Mouse (Mus musculus): ENCODE measurements around the gene Chchd10. TPM values are rescaled to one million over a fixed set of nuclear protein-coding genes. Genes with fewer than 3 reads are reported as not detected.

Chchd10 gene
- polyA plus RNA-seq (2014; fragmentation: Illumina TruSeq; extraction: RNeasy Lipid Tissue Mini Kit (QIAGEN cat#74804); ENCODE audit: low read depth, low replicate concordance): 44.3 TPM

GRCm38 (mm10) chr10:75932891-75933290 is at the start of gene Chchd10:
Gene Chchd10 (plus strand): TSS chr10:75933130.

GRCm38 (mm10) chr10:75893089-75893750 is 39.7 kb upstream of the Chchd10 start, which contains the start of gene Derl3:
Gene Derl3 (plus strand): TSS chr10:75893413.

DNA sequence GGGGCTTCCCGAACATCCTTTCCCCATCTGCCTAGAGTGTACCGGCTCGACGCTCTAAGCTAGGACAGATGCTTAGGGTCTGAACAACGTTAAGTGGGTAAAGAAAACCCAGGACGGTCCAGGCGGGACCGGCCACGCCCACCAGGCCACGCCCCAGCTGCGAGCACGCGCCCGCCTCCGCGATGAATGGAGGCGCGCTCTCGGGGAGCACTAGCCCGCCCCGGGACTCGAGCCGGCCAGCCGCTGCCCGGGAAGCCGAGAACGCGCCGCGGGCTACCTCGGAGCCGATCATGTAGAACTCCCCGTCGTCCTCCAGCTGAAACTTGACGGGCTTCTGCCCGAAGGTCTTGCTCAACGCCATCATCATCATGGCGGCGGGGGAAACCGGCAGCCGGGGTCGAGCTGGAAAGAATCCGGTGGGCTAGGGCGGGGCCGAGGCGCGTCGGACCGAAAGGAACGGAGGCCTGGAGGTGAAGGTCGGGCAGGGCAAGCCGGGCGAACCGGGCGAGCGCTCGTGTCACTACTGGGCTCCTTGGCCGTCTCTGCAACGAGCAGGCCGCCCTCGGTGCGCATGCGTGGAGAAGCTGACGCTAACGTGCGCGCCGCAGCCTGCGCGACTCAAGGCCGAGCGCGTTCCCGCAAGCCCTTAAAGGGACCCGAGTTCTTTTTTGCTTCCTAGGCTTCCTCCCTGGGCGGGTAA is 11.8 kb upstream of the Chchd10 start, which contains the start of gene Smarcb1:
Gene Smarcb1, minus strand, starts transcription at position 592 of the 700 bp plus-strand sequence.

DNA sequence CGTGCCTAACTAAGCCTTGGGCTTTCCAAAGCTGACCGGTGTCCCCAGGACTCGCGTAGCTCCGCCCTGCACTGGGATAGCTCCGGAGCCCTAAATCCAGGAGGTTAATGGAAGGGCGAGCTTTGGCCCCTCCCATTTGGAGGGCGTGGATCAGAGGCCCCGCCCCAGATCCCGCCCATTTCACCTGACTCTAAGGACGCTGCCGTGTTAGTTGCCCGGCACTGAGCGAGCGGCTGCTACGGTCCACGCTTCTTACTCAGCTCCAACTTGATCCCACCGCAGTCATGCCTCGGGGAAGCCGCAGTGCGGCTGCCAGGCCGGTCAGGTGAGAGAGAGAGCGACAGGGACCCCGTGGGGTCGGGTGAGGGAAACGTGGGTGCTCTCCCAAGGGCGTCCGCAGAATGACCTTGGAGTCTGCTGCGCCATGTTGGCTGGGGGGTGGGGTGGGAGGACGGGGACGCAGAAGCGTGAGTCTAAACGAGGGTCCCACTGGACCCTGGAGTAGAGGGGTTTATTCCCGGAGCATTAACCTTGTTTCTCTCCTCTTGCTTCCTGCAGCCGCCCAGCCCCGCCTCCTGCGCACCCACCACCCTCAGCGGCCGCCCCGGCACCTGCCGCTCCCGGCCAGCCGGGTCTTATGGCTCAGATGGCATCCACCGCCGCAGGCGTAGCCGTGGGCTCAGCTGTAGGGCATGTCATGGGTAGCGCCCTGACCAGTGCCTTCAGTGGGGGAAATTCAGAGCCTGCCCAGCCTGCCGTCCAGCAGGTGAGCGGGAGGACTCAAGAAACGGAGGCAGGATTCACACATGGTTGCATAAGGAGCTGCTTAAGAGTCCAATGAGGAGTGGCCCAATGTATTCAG is 3.0 kb downstream of the Chchd10 start, which contains the start of gene Mmp11:
Gene Mmp11, minus strand, starts transcription at position 817 of the 862 bp plus-strand sequence.

DNA sequence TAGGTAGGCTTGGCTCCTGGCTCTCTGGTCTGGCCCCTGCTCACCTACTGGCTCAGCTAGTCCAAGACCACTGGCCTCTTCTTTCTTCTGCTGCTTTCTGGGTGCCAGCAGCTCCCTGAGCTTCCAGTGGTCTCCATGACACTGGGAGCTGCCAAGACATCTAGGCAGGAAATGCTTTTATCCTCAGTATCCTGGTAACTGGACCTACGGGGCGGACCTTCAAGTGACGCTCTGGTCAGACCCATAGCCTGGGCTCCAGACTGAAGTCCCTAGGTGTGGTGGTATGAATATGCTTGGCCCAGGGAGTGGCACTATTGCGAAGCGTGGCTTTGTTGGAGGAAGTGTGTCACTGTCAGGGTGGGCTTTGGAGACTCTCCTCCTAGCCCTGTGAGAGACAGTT is 7.6 kb downstream of the Chchd10 start, which contains the start of gene Gm867:
Gene Gm867, minus strand, starts transcription at position 153 of the 400 bp plus-strand sequence.

DNA sequence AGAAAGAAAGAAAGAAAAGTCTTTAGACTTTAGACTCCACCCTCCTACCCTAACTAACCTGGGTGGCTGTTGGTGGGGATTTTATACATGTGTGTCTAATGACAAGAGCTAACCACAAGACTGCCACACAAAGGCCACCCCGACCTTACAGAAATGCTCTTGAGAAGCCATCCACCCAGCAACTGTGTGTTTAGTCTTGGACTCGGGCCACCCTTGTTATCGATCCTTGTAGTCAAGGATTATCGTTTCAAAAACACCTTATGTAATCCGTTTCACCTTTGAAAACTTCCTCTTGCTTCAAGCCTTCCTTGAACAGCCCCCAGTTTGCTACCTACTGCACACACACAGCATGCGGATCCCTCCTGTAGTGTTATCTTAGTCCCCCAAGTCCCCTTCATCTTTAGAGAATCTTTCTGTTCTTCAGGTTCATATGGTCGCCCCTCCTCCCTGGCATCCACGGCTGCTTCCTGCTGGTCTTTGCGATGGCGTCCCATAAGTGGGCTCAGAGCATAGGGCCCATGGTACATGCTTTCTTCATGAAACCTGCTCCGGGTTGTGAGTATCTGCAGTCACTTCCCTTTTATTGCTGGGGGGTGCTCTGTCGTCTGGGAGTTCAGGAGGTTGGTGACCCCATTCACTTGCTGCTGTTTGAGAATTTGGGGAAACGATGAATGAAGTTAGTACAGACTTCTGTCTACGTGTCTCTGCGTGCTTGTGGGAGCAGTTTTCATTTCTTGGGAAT is 10.0 kb downstream of the Chchd10 start, which contains the start of gene Vpreb3:
Gene Vpreb3, plus strand, starts transcription at position 322 of the 742 bp plus-strand sequence.

GRCm38 (mm10) chr10:75954381-75954811 is 21.5 kb downstream of the Chchd10 start, which contains the start of gene Gm5134:
Gene Gm5134 (plus strand): TSS chr10:75954514.

Other genes with a start within 250 kb of the Chchd10 start
- gene Cabin1, start 168.8 kb upstream of the Chchd10 start, polyA plus RNA-seq (2014; fragmentation: Illumina TruSeq; extraction: RNeasy Lipid Tissue Mini Kit (QIAGEN cat#74804); ENCODE audit: low read depth, low replicate concordance): 5.5 TPM
- gene Ddt, start 159.7 kb upstream of the Chchd10 start, polyA plus RNA-seq (2014; fragmentation: Illumina TruSeq; extraction: RNeasy Lipid Tissue Mini Kit (QIAGEN cat#74804); ENCODE audit: low read depth, low replicate concordance): 4.5 TPM
- not detected for gene Gm20441, start 152.2 kb upstream of the Chchd10 start, polyA plus RNA-seq (2014; fragmentation: Illumina TruSeq; extraction: RNeasy Lipid Tissue Mini Kit (QIAGEN cat#74804); ENCODE audit: low read depth, low replicate concordance)
- 6.8 TPM for gene Gstt3, start 151.7 kb upstream of the Chchd10 start, polyA plus RNA-seq (2014; fragmentation: Illumina TruSeq; extraction: RNeasy Lipid Tissue Mini Kit (QIAGEN cat#74804); ENCODE audit: low read depth, low replicate concordance)
- gene Gstt1, start 134.5 kb upstream of the Chchd10 start, polyA plus RNA-seq (2014; fragmentation: Illumina TruSeq; extraction: RNeasy Lipid Tissue Mini Kit (QIAGEN cat#74804); ENCODE audit: low read depth, low replicate concordance): 1.6 TPM
- not detected for gene Gstt4, start 110.6 kb upstream of the Chchd10 start, polyA plus RNA-seq (2014; fragmentation: Illumina TruSeq; extraction: RNeasy Lipid Tissue Mini Kit (QIAGEN cat#74804); ENCODE audit: low read depth, low replicate concordance)
- gene Gstt2, start 95.7 kb upstream of the Chchd10 start, polyA plus RNA-seq (2014; fragmentation: Illumina TruSeq; extraction: RNeasy Lipid Tissue Mini Kit (QIAGEN cat#74804); ENCODE audit: low read depth, low replicate concordance): 2.4 TPM
- not detected for gene Mif, start 72.9 kb upstream of the Chchd10 start, polyA plus RNA-seq (2014; fragmentation: Illumina TruSeq; extraction: RNeasy Lipid Tissue Mini Kit (QIAGEN cat#74804); ENCODE audit: low read depth, low replicate concordance)
- gene Derl3, start 39.7 kb upstream of the Chchd10 start, polyA plus RNA-seq (2014; fragmentation: Illumina TruSeq; extraction: RNeasy Lipid Tissue Mini Kit (QIAGEN cat#74804); ENCODE audit: low read depth, low replicate concordance): not detected
- gene Smarcb1, start 11.5 kb upstream of the Chchd10 start, polyA plus RNA-seq (2014; fragmentation: Illumina TruSeq; extraction: RNeasy Lipid Tissue Mini Kit (QIAGEN cat#74804); ENCODE audit: low read depth, low replicate concordance): 17.3 TPM
- 2.8 TPM for gene Mmp11, start 3.4 kb downstream of the Chchd10 start, polyA plus RNA-seq (2014; fragmentation: Illumina TruSeq; extraction: RNeasy Lipid Tissue Mini Kit (QIAGEN cat#74804); ENCODE audit: low read depth, low replicate concordance)
- gene Gm867, start 7.5 kb downstream of the Chchd10 start, polyA plus RNA-seq (2014; fragmentation: Illumina TruSeq; extraction: RNeasy Lipid Tissue Mini Kit (QIAGEN cat#74804); ENCODE audit: low read depth, low replicate concordance): not detected
- not detected for gene Vpreb3, start 9.9 kb downstream of the Chchd10 start, polyA plus RNA-seq (2014; fragmentation: Illumina TruSeq; extraction: RNeasy Lipid Tissue Mini Kit (QIAGEN cat#74804); ENCODE audit: low read depth, low replicate concordance)
- gene Gm5134, start 21.4 kb downstream of the Chchd10 start, polyA plus RNA-seq (2014; fragmentation: Illumina TruSeq; extraction: RNeasy Lipid Tissue Mini Kit (QIAGEN cat#74804); ENCODE audit: low read depth, low replicate concordance): not detected
- gene Zfp280b, start 99.5 kb downstream of the Chchd10 start, polyA plus RNA-seq (2014; fragmentation: Illumina TruSeq; extraction: RNeasy Lipid Tissue Mini Kit (QIAGEN cat#74804); ENCODE audit: low read depth, low replicate concordance): 7.5 TPM
- gene Slc5a4b, start 177.8 kb downstream of the Chchd10 start, polyA plus RNA-seq (2014; fragmentation: Illumina TruSeq; extraction: RNeasy Lipid Tissue Mini Kit (QIAGEN cat#74804); ENCODE audit: low read depth, low replicate concordance): not detected
- not detected for gene Slc5a4a, start 214.3 kb downstream of the Chchd10 start, polyA plus RNA-seq (2014; fragmentation: Illumina TruSeq; extraction: RNeasy Lipid Tissue Mini Kit (QIAGEN cat#74804); ENCODE audit: low read depth, low replicate concordance)